Mouse (Mus musculus): ENCODE data around the gene Rexo4. TPM values are rescaled to one million over a fixed set of nuclear protein-coding genes. Genes with fewer than 3 reads are reported as not detected.

Rexo4 gene
- polyA plus RNA-seq, 1 experiment from 2014 or later: 49.7 TPM

DNA sequence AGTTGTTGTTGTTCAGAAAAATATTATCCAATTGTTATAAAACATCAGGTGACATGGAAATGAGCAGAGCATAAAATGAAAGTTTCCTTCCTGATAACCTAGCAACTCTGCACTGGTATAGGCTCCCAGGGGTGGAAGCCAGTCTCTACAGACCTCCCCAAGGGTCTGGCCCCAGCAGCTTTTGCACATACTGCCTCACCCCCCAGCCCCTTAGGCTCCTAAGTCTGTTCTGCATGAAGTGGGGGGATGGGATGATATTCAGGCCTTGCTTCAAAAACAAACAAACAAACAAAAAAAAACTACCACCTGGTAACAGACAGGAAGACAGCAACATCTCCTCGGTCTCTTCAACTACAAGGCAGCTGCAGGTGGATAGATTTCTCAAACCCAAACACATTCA is 16.2 kb upstream of the Rexo4 start:
- Histone ChIP-seq H3K4me2 (replicated peaks; ENCODE audit: low read depth, low read length) (no peak overlapping the region), H3K27ac (ENCODE audit: low read depth, low read length) (no peak overlapping the region), H3K9ac (ENCODE audit: low read depth, low read length) (no peak overlapping the region), H3K4me1 (ENCODE audit: control insufficient read depth, insufficient read depth, low read length) (no peaks in the 10 kb centered on the region), H3K36me3 (ENCODE audit: control insufficient read depth, insufficient read depth, low read length) (no peaks in the 10 kb centered on the region), H3K9me3 (ENCODE audit: control insufficient read depth, low read length) (no peaks in the 10 kb centered on the region), H3K4me3 (ENCODE audit: low read length) (no peak overlapping the region), H3K27me3 (ENCODE audit: control insufficient read depth, insufficient read depth, low read length) (no peaks in the 10 kb centered on the region)
- no peak for ATAC-seq (ENCODE audit: low FRiP score, low TSS enrichment)
- WGBS: 81% methylated on average over 1 of the region's 1 CpGs

- Histone ChIP-seq H3K27ac (ENCODE audit: low read depth, low read length) (no peak overlapping the region), H3K36me3 (ENCODE audit: control insufficient read depth, insufficient read depth, low read length) (no peaks in the 10 kb centered on the region), H3K4me3 (ENCODE audit: low read length) (no peak overlapping the region), H3K9me3 (ENCODE audit: control insufficient read depth, low read length) (no peaks in the 10 kb centered on the region), H3K9ac (ENCODE audit: low read depth, low read length) (no peak overlapping the region), H3K4me1 (ENCODE audit: control insufficient read depth, insufficient read depth, low read length) (no peaks in the 10 kb centered on the region), H3K4me2 (replicated peaks; ENCODE audit: low read depth, low read length) (no peak overlapping the region), H3K27me3 (ENCODE audit: control insufficient read depth, insufficient read depth, low read length) (no peaks in the 10 kb centered on the region)
- no peak for ATAC-seq (ENCODE audit: low FRiP score, low TSS enrichment)
- 44% methylated on average over 4 of the region's 4 CpGs for WGBS
These were observed 9.8 kb upstream of the Rexo4 start for GRCm38 (mm10) chr2:26973960-26974359.

- Histone ChIP-seq H3K36me3 (ENCODE audit: control insufficient read depth, insufficient read depth, low read length) (no peaks in the 10 kb centered on the region), H3K4me1 (ENCODE audit: control insufficient read depth, insufficient read depth, low read length) (no peaks in the 10 kb centered on the region), H3K4me3 (ENCODE audit: low read length) (no peak within 1 kb of the TSS), H3K9me3 (ENCODE audit: control insufficient read depth, low read length) (no peaks in the 10 kb centered on the region), H3K9ac (ENCODE audit: low read depth, low read length) (no peak within 1 kb of the TSS), H3K27ac (ENCODE audit: low read depth, low read length) (no peak within 1 kb of the TSS), H3K4me2 (replicated peaks; ENCODE audit: low read depth, low read length) (no peak within 1 kb of the TSS), H3K27me3 (ENCODE audit: control insufficient read depth, insufficient read depth, low read length) (no peaks in the 10 kb centered on the region)
- WGBS: 82% methylated on average over 3 of the region's 3 CpGs
- ATAC-seq (ENCODE audit: low FRiP score, low TSS enrichment): no peak
These were observed 8.9 kb upstream of the Rexo4 start, which contains the start of gene Adamts13 for GRCm38 (mm10) chr2:26973116-26973515. Adamts13 (plus strand) TSS chr2:26973416.

DNA sequence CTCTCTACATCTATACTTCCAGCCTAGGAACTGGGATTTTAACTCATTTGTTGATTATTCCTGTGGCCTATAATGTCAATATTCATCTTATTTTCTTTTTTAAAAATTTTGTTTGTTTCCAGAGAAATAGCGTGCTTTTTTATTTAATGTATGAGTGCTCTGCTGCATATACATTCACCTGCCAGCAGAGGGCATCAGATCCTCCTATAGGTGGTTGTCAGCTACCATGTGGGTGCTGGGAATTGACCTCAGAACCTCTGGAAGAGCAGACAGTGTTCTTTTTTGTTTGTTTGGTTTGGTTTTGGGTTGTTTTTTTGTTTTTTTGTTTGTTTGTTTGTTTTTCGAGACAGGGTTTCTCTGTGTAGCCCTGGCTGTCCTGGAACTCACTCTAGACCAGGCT is 3.1 kb upstream of the Rexo4 start:
- 81% methylated on average over 2 of the region's 2 CpGs for WGBS

GRCm38 (mm10) chr2:26964724-26965370 is 661 bp upstream of the Rexo4 start:
- Histone ChIP-seq H3K4me3 (ENCODE audit: low read length) (peak overlapping the region; percentile 85), H3K4me1 (ENCODE audit: control insufficient read depth, insufficient read depth, low read length) (peaks cover 10% of the 10 kb centered on the region), H3K4me2 (replicated peaks; ENCODE audit: low read depth, low read length) (peak overlapping the region; percentile 86), H3K27me3 (ENCODE audit: control insufficient read depth, insufficient read depth, low read length) (no peaks in the 10 kb centered on the region), H3K27ac (ENCODE audit: low read depth, low read length) (peak overlapping the region; percentile 98), H3K9ac (ENCODE audit: low read depth, low read length) (peak overlapping the region; percentile 94), H3K36me3 (ENCODE audit: control insufficient read depth, insufficient read depth, low read length) (peaks cover 23% of the 10 kb centered on the region), H3K9me3 (ENCODE audit: control insufficient read depth, low read length) (no peaks in the 10 kb centered on the region)
- peak; percentile 3; the same call in 1 of the 2 replicates for ATAC-seq (ENCODE audit: low FRiP score, low TSS enrichment)
- WGBS: 19% methylated on average over 14 of the region's 14 CpGs

More for the DNA sequence above, 3.1 kb upstream of the Rexo4 start:
- Histone ChIP-seq H3K9me3 (ENCODE audit: control insufficient read depth, low read length) (no peaks in the 10 kb centered on the region), H3K27me3 (ENCODE audit: control insufficient read depth, insufficient read depth, low read length) (no peaks in the 10 kb centered on the region), H3K4me1 (ENCODE audit: control insufficient read depth, insufficient read depth, low read length) (peaks cover 6% of the 10 kb centered on the region; the same call in 1 of the 2 replicates), H3K4me3 (ENCODE audit: low read length) (no peak overlapping the region), H3K36me3 (ENCODE audit: control insufficient read depth, insufficient read depth, low read length) (peaks cover under 1% of the 10 kb centered on the region; the same call in 1 of the 2 replicates), H3K4me2 (replicated peaks; ENCODE audit: low read depth, low read length) (no peak overlapping the region), H3K27ac (ENCODE audit: low read depth, low read length) (no peak overlapping the region), H3K9ac (ENCODE audit: low read depth, low read length) (no peak overlapping the region)
- ATAC-seq (ENCODE audit: low FRiP score, low TSS enrichment): no peak

- H3K9me3 ChIP-seq (ENCODE audit: control insufficient read depth, low read length): no peaks in the 10 kb centered on the region
- ATAC-seq (ENCODE audit: low FRiP score, low TSS enrichment): no peak
These were observed 3.4 kb downstream of the Rexo4 start for GRCm38 (mm10) chr2:26960756-26961155.

GRCm38 (mm10) chr2:26957488-26957859 is 6.7 kb downstream of the Rexo4 start:
- no peaks in the 10 kb centered on the region for H3K27me3 ChIP-seq (ENCODE audit: control insufficient read depth, insufficient read depth, low read length)
- no peak for ATAC-seq (ENCODE audit: low FRiP score, low TSS enrichment)
- H3K9ac ChIP-seq (ENCODE audit: low read depth, low read length): no peak overlapping the region
- H3K27ac ChIP-seq (ENCODE audit: low read depth, low read length): no peak overlapping the region
- H3K4me1 ChIP-seq (ENCODE audit: control insufficient read depth, insufficient read depth, low read length): peaks cover 4% of the 10 kb centered on the region; the same call in 1 of the 2 replicates
- H3K36me3 ChIP-seq (ENCODE audit: control insufficient read depth, insufficient read depth, low read length): peaks cover 89% of the 10 kb centered on the region
- no peaks in the 10 kb centered on the region for H3K9me3 ChIP-seq (ENCODE audit: control insufficient read depth, low read length)
- H3K4me2 ChIP-seq (replicated peaks; ENCODE audit: low read depth, low read length): no peak overlapping the region
- H3K4me3 ChIP-seq (ENCODE audit: low read length): no peak overlapping the region
- WGBS: 92% methylated on average over 2 of the region's 2 CpGs

More at GRCm38 (mm10) chr2:26960756-26961155, 3.4 kb downstream of the Rexo4 start:
- no peak overlapping the region for H3K4me3 ChIP-seq (ENCODE audit: low read length)
- no peak overlapping the region for H3K4me2 ChIP-seq (replicated peaks; ENCODE audit: low read depth, low read length)
- no peaks in the 10 kb centered on the region for H3K27me3 ChIP-seq (ENCODE audit: control insufficient read depth, insufficient read depth, low read length)
- H3K27ac ChIP-seq (ENCODE audit: low read depth, low read length): no peak overlapping the region
- H3K36me3 ChIP-seq (ENCODE audit: control insufficient read depth, insufficient read depth, low read length): peaks cover 58% of the 10 kb centered on the region
- no peak overlapping the region for H3K9ac ChIP-seq (ENCODE audit: low read depth, low read length)
- WGBS: 70% methylated on average over 4 of the region's 4 CpGs
- H3K4me1 ChIP-seq (ENCODE audit: control insufficient read depth, insufficient read depth, low read length): peaks cover 10% of the 10 kb centered on the region

DNA sequence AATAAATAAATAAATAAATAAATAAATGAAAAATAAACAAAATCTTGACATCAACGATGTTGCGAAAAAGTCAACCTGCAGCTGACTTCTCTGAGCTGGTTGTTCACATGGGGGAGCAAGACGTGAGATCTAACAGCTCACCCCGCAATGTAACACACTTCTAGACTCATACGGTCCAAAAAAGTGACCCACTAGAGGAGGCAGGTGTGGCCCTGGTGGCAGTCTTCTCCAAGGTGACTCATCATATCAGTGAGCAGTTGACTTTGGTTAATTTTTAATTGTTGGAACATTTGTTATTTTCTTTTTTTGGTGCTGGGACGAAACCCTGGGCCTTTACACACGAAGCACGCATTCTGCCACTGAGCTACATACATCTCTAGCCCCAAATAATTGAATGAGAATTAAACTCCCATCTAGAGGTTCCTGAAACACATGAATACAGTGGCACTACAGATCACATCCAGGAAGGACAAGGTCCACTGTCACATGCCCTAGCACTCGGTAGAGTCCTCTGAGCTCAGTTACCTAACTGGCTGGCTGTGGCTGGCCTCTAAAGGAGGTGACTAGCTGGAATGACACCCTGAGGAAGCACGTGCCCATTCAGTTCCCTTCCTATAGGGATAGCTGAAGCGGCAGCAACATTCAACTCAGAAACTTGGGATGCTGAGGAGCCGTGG is 7.2 kb downstream of the Rexo4 start:
- no peak overlapping the region for H3K4me2 ChIP-seq (replicated peaks; ENCODE audit: low read depth, low read length)
- no peak overlapping the region for H3K27ac ChIP-seq (ENCODE audit: low read depth, low read length)
- no peaks in the 10 kb centered on the region for H3K9me3 ChIP-seq (ENCODE audit: control insufficient read depth, low read length)
- H3K27me3 ChIP-seq (ENCODE audit: control insufficient read depth, insufficient read depth, low read length): no peaks in the 10 kb centered on the region
- peaks cover 90% of the 10 kb centered on the region for H3K36me3 ChIP-seq (ENCODE audit: control insufficient read depth, insufficient read depth, low read length)
- H3K9ac ChIP-seq (ENCODE audit: low read depth, low read length): no peak overlapping the region
- peaks cover 1% of the 10 kb centered on the region; the same call in 1 of the 2 replicates for H3K4me1 ChIP-seq (ENCODE audit: control insufficient read depth, insufficient read depth, low read length)
- WGBS: 93% methylated on average over 12 of the region's 12 CpGs
- no peak overlapping the region for H3K4me3 ChIP-seq (ENCODE audit: low read length)
- no peak for ATAC-seq (ENCODE audit: low FRiP score, low TSS enrichment)

- ATAC-seq (ENCODE audit: low FRiP score, low TSS enrichment): no peak
- Histone ChIP-seq H3K9me3 (ENCODE audit: control insufficient read depth, low read length) (no peaks in the 10 kb centered on the region), H3K36me3 (ENCODE audit: control insufficient read depth, insufficient read depth, low read length) (peaks cover 85% of the 10 kb centered on the region), H3K27me3 (ENCODE audit: control insufficient read depth, insufficient read depth, low read length) (no peaks in the 10 kb centered on the region), H3K4me2 (replicated peaks; ENCODE audit: low read depth, low read length) (no peak overlapping the region), H3K4me1 (ENCODE audit: control insufficient read depth, insufficient read depth, low read length) (no peaks in the 10 kb centered on the region), H3K27ac (ENCODE audit: low read depth, low read length) (no peak overlapping the region), H3K4me3 (ENCODE audit: low read length) (no peak overlapping the region), H3K9ac (ENCODE audit: low read depth, low read length) (no peak overlapping the region)
- 89% methylated on average over 2 of the region's 2 CpGs for WGBS
These were observed 9.3 kb downstream of the Rexo4 start for GRCm38 (mm10) chr2:26954735-26955395.
